Mouse (Mus musculus) midbrain, embryonic 16.5 days (tissue): Measurements from ENCODE around the gene Hoxc5. TPM values are rescaled to one million over a fixed set of nuclear protein-coding genes. Genes with fewer than 3 reads are reported as not detected.

Source experiments
- ATAC-seq: fragments of 200-750 bp; cut with Nextera tagmentation; 2 replicates; pipeline ENCODE4 v1.8.0; 2017; ENCODE audit warnings: moderate TSS enrichment
- H3K27ac ChIP-seq: fragments of 300-500 bp; sonication (generic); 2 replicates; pipeline ENCODE4 v1.5.1; 2014; ENCODE audit warnings: mild to moderate bottlenecking, low read length, mixed read lengths
- H3K27me3 ChIP-seq: fragments of 300-500 bp; sonication (generic); 2 replicates; pipeline ENCODE4 v1.6.1; 2014; ENCODE audit warnings: low read depth, low read length, mixed read lengths; ENCODE audit not compliant: control insufficient read depth, insufficient read depth
- H3K36me3 ChIP-seq: fragments of 300-500 bp; sonication (generic); 2 replicates; pipeline ENCODE4 v1.6.1; 2014; ENCODE audit warnings: mild to moderate bottlenecking, low read length, moderate library complexity, mixed read lengths; ENCODE audit not compliant: control insufficient read depth, insufficient read depth
- H3K4me1 ChIP-seq: fragments of 300-500 bp; sonication (generic); 2 replicates; pipeline ENCODE4 v1.6.1; 2014; ENCODE audit warnings: mild to moderate bottlenecking, low read length, mixed read lengths; ENCODE audit not compliant: control insufficient read depth, insufficient read depth
- H3K4me2 ChIP-seq: fragments of 300-500 bp; sonication (generic); 2 replicates; pipeline ENCODE4 v1.6.1; 2014; ENCODE audit warnings: mild to moderate bottlenecking, low read length, mixed read lengths
- H3K4me3 ChIP-seq: fragments of 300-500 bp; sonication (generic); 2 replicates; pipeline ENCODE4 v1.5.1; 2014; ENCODE audit warnings: low read depth, mild to moderate bottlenecking, low read length, moderate library complexity, mixed read lengths
- H3K9ac ChIP-seq: fragments of 300-500 bp; sonication (generic); 2 replicates; pipeline ENCODE4 v1.6.1; 2014; ENCODE audit warnings: low read depth, low read length, mixed read lengths
- H3K9me3 ChIP-seq: fragments of 300-500 bp; sonication (generic); replicated peaks from 2 replicates; pipeline ENCODE4 v1.6.1; 2014; ENCODE audit warnings: mild to moderate bottlenecking, low read length, mixed read lengths; ENCODE audit not compliant: control insufficient read depth, poor library complexity, severe bottlenecking
- WGBS: fragments of 180-500 bp; shearing (Covaris S2); extraction: QIAGEN DNeasy Blood & Tissue Kit; methylation state at CpG from one replicate; pipeline ENCODE4 v1.1.7; 2014; 5-methylcytosine and 5-hydroxymethylcytosine counted together
- polyA plus RNA-seq: library from polyadenylated mRNA; unstranded; fragments of >200 nt; fragmentation: Nextera tagmentation; extraction: Ambion mirVana; gene quantifications from 2 replicates; pipeline ENCODE4 v1.2.1, GENCODE M21; 2015

Gene Hoxc5
- polyA plus RNA-seq, 1 experiment from 2014 or later: not detected

DNA sequence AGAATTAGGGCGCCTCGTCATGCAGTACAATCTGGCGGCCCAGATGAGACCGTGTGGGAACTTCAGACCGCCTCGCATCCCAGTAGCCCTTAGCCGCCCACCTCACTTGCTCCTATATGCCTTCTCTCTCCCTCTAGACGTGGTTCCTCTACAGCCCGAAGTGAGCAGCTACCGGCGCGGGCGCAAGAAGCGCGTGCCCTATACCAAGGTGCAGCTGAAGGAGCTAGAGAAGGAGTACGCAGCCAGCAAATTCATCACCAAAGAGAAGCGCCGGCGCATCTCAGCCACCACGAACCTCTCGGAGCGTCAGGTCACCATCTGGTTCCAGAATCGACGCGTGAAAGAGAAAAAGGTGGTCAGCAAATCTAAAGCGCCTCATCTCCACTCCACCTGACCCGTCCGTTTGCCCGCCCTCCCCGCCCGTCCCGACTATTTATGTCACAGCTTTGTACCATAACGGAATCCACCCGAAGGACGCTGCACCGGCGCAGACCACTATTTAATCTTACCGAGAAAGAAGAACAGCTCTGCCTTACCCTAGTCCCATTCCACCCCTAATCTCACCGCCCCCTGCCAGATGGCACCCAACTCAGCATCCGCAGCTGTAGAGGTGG lies 40.1 kb upstream of the Hoxc5 start:
- Histone ChIP-seq H3K9ac (no peak overlapping the region), H3K36me3 (no peaks in the 10 kb centered on the region), H3K27ac (no peak overlapping the region), H3K4me1 (no peaks in the 10 kb centered on the region), H3K4me3 (no peak overlapping the region), H3K9me3 (no peaks in the 10 kb centered on the region), H3K27me3 (peaks cover 87% of the 10 kb centered on the region), H3K4me2 (no peak overlapping the region)
- under 1% methylated on average over 40 of the region's 40 CpGs for WGBS
- no peak for ATAC-seq

DNA sequence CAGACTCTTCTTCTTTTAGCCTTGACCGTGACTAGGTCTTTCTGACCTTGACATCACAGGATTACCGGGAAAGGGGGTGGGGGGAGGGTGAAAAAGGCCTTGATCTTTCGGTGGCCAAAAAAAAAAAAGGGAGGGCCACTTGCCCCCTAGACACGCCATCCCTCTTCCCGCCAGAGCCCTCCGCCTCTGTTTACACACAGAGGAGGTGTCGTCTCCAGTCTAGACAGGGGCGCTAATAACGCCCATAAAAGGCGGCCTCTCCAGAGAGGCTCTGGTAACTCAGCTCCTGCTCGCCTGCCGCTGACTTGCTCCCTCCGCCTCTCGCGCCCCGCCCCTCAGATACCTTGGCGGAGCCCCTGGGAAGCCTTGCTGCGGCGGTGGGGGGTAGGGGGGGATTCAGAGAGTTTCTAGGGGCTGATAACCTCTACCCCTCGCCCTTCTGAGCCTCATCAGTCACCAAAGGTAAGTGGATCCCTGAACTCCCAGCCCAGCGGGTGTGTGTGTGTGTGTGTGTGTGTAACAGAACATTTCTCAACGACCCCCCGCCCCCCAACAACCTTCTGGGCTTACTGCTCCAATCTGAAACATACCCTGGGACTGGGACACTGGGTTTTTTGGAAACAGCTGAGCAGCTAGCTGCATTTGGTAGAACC lies 35.4 kb upstream of the Hoxc5 start:
- H3K27ac ChIP-seq: no peak overlapping the region
- peaks cover 91% of the 10 kb centered on the region for H3K27me3 ChIP-seq
- no peak overlapping the region for H3K9ac ChIP-seq
- H3K9me3 ChIP-seq: no peaks in the 10 kb centered on the region; the same call in 1 of the 2 replicates
- ATAC-seq: no peak
- H3K4me2 ChIP-seq: no peak overlapping the region
- no peaks in the 10 kb centered on the region for H3K4me1 ChIP-seq
- 2% methylated on average over 23 of the region's 23 CpGs for WGBS
- no peaks in the 10 kb centered on the region for H3K36me3 ChIP-seq
- no peak overlapping the region for H3K4me3 ChIP-seq

GRCm38 (mm10) chr15:102934438-102934837 lies 32.8 kb upstream of the Hoxc5 start:
- Histone ChIP-seq H3K4me3 (no peak overlapping the region), H3K36me3 (no peaks in the 10 kb centered on the region), H3K4me1 (no peaks in the 10 kb centered on the region), H3K9me3 (no peaks in the 10 kb centered on the region; the same call in 1 of the 2 replicates), H3K27ac (no peak overlapping the region), H3K4me2 (no peak overlapping the region), H3K27me3 (peaks cover 96% of the 10 kb centered on the region), H3K9ac (no peak overlapping the region)
- ATAC-seq: no peak
- 1% methylated on average over 12 of the region's 12 CpGs for WGBS

- no peak for ATAC-seq
- 2% methylated on average over 25 of the region's 27 CpGs for WGBS
- Histone ChIP-seq H3K4me3 (no peak overlapping the region), H3K27ac (no peak overlapping the region), H3K9ac (no peak overlapping the region), H3K4me1 (no peaks in the 10 kb centered on the region), H3K27me3 (peaks cover 96% of the 10 kb centered on the region), H3K4me2 (no peak overlapping the region), H3K36me3 (no peaks in the 10 kb centered on the region), H3K9me3 (no peaks in the 10 kb centered on the region; the same call in 1 of the 2 replicates)
These were observed 32.3 kb upstream of the Hoxc5 start for GRCm38 (mm10) chr15:102934897-102935296.

GRCm38 (mm10) chr15:102936279-102936972 lies 30.8 kb upstream of the Hoxc5 start, which contains the start of gene Hoxc12:
Gene Hoxc12, plus strand, starts transcription at chr15:102936757.
- Histone ChIP-seq H3K9me3 (no peaks in the 10 kb centered on the region; the same call in 1 of the 2 replicates), H3K4me3 (no peak within 1 kb of the TSS), H3K36me3 (no peaks in the 10 kb centered on the region), H3K27ac (no peak within 1 kb of the TSS), H3K9ac (no peak within 1 kb of the TSS), H3K4me1 (no peaks in the 10 kb centered on the region), H3K27me3 (peaks cover 96% of the 10 kb centered on the region), H3K4me2 (no peak within 1 kb of the TSS)
- under 1% methylated on average over 31 of the region's 31 CpGs for WGBS
- no peak for ATAC-seq

GRCm38 (mm10) chr15:102937036-102937666 lies 30.1 kb upstream of the Hoxc5 start:
- H3K4me2 ChIP-seq: no peak overlapping the region
- no peaks in the 10 kb centered on the region; the same call in 1 of the 2 replicates for H3K9me3 ChIP-seq
- no peaks in the 10 kb centered on the region for H3K4me1 ChIP-seq
- WGBS: 1% methylated on average over 50 of the region's 50 CpGs
- no peak overlapping the region for H3K4me3 ChIP-seq
- H3K27ac ChIP-seq: no peak overlapping the region
- H3K27me3 ChIP-seq: peaks cover 96% of the 10 kb centered on the region
- H3K9ac ChIP-seq: no peak overlapping the region
- H3K36me3 ChIP-seq: no peaks in the 10 kb centered on the region
- no peak for ATAC-seq

GRCm38 (mm10) chr15:102939256-102940155 lies 27.7 kb upstream of the Hoxc5 start:
- H3K9ac ChIP-seq: no peak overlapping the region
- no peak overlapping the region for H3K4me3 ChIP-seq
- H3K9me3 ChIP-seq: no peaks in the 10 kb centered on the region; the same call in 1 of the 2 replicates
- H3K27me3 ChIP-seq: peaks cover 89% of the 10 kb centered on the region
- no peaks in the 10 kb centered on the region; the same call in 1 of the 2 replicates for H3K4me1 ChIP-seq
- H3K36me3 ChIP-seq: no peaks in the 10 kb centered on the region
- no peak overlapping the region for H3K4me2 ChIP-seq
- H3K27ac ChIP-seq: no peak overlapping the region
- WGBS: under 1% methylated on average over 33 of the region's 34 CpGs
- no peak for ATAC-seq

DNA sequence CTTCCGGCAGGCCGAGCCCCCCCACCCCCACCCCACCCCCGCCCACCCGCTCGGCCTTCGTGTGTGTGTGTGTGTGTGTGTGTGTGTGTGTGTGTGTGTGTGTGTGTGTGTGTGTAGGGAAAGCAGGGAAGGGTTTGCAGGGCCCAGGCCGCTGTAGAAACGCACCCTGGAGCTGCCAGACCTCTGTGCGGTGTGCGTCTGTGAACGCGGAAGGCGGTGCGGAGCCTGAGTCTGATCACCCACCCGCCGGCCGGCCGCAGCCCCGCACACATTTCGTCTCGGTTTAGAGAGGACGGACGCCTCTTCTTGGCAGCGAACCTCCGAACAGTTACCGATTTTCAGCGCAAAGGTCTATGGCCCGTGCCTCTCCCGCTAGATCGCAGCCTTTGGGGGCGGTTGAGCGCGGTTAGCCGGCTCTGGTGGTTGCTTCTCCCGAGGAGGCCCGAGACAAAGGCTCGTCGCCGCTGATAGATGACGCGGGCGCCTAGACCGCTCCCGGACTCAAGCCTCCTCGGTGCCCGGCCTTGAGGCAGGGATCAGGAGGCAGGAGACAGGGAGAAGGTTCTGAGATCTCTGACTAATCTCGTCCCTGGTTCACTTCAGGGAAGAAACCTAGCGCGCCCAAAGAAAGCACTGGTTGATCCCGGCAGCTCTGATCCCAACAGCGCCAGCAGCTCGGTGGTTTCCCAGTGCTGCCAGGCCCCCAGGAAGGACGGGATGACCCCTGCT lies 24.3 kb upstream of the Hoxc5 start:
- no peak overlapping the region for H3K9ac ChIP-seq
- WGBS: under 1% methylated on average over 46 of the region's 53 CpGs
- H3K4me3 ChIP-seq: peak overlapping the region; percentile 10
- H3K27ac ChIP-seq: no peak overlapping the region
- no peaks in the 10 kb centered on the region for H3K9me3 ChIP-seq
- ATAC-seq: no peak
- peak overlapping the region; percentile 31; the same call in 1 of the 2 replicates for H3K4me2 ChIP-seq
- H3K36me3 ChIP-seq: no peaks in the 10 kb centered on the region
- H3K4me1 ChIP-seq: no peaks in the 10 kb centered on the region; the same call in 1 of the 2 replicates
- H3K27me3 ChIP-seq: peaks cover 91% of the 10 kb centered on the region
